In the genomic region with DNA sequence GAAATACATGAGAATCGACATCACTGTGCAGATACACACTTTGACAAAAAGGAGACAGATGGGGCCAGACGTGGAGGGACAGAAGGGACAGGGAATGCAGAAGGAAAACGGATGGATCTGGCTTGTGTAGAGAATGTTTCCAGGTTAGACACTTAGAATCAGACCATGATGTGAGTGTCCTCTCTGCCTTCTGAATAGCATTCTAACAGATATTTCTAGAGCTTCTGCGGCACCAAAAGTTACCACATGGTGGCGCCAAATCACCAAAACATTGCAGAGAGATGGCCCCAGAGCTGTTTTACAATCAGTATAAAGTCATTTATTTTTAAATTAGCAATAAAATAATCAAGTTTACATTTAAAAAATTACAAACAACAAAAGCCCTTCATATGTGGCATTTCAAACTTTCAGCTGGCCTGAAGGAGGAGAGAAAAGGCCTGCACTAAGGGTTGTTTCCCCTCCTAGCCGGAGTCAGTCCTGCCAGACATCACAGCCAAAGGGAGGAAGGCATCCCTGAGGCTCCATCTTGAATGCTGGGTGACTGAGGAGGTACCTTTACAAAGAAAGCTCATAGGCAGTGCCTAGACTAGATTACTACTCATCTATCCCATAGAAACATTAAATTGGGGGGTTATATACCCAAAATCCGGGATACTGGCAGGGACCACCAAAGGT, we compare ENCODE assay signal across 8 mouse cellular contexts. TPM values are rescaled to one million over a fixed set of nuclear protein-coding genes. Genes with fewer than 3 reads are reported as not detected.
DNase-seq lines count a peak whose midpoint lies in the region; ATAC-seq lines count a peak whose summit lies in the region.

No protein-coding gene starts in this region.

- ATAC-seq in neural tube, embryonic 15.5 days (ENCODE audit: low FRiP score) = peak; percentile 59

- peaks cover 35% of the 10 kb centered on the region for H3K36me3 ChIP-seq in neural tube, embryonic 15.5 days

- H3K4me2 ChIP-seq in neural tube, embryonic 15.5 days = no peak overlapping the region

- no peaks in the 10 kb centered on the region for H3K27me3 ChIP-seq in neural tube, embryonic 15.5 days (replicated peaks)

- H3K4me3 ChIP-seq in neural tube, embryonic 15.5 days (replicated peaks) = no peak overlapping the region

- no peak overlapping the region for H3K9ac ChIP-seq in neural tube, embryonic 15.5 days (replicated peaks)

- no peaks in the 10 kb centered on the region for H3K4me1 ChIP-seq in neural tube, embryonic 15.5 days

- H3K9me3 ChIP-seq in neural tube, embryonic 15.5 days (replicated peaks) = no peaks in the 10 kb centered on the region

- H3K27ac ChIP-seq in neural tube, embryonic 15.5 days (replicated peaks) = no peak overlapping the region

- WGBS in neural tube, embryonic 15.5 days = 66% methylated on average over 7 of the region's 7 CpGs

- DNase-seq in urinary bladder, postnatal 14 days (ENCODE audit: low spot score) = peak; percentile 63
- no peak for DNase-seq in urinary bladder, adult 2 months (ENCODE audit: low spot score)
- DNase-seq in cerebellum, adult 9-11 months = peak; percentile 37
- peak; percentile 33 to 67 for DNase-seq in frontal cortex, postnatal 14 days (ENCODE audit: low spot score in 2 of 2)
- DNase-seq in kidney, adult 9 months = peak; percentile 69
- peak; percentile 42 to 47 for DNase-seq in lung, adult 18-20 months
- peak; percentile 75 for DNase-seq in thymus, postnatal 4 days

RNA-seq across cellular contexts. Expression of a gene that starts 7.1 kb away (rescaled TPM):
- 32.9 and 33.0 TPM in 2 replicates for polyA plus RNA-seq in urinary bladder, adult 2 months (2012; rRNA removed)
- polyA plus RNA-seq in neural tube, embryonic 15.5 days (2015; fragmentation: Nextera tagmentation; extraction: Ambion mirVana) = 43.5 and 48.7 TPM in 2 replicates

RNA-seq across cellular contexts. Expression of a gene that starts 30.0 kb away (rescaled TPM):
- not detected in 2 replicates for polyA plus RNA-seq in urinary bladder, adult 2 months (2012; rRNA removed)
- not detected in 2 replicates for polyA plus RNA-seq in neural tube, embryonic 15.5 days (2015; fragmentation: Nextera tagmentation; extraction: Ambion mirVana)

RNA-seq across cellular contexts. Expression of a gene that starts 41.9 kb away (rescaled TPM):
- polyA plus RNA-seq in urinary bladder, adult 2 months (2012; rRNA removed) = 16.9 and 19.3 TPM in 2 replicates
- 12.8 and 14.5 TPM in 2 replicates for polyA plus RNA-seq in neural tube, embryonic 15.5 days (2015; fragmentation: Nextera tagmentation; extraction: Ambion mirVana)
